ENCODE assay signal across 12 mouse cellular contexts in genomic region chr9:57718408-57718807, GRCm38 (mm10).
DNase-seq lines count a peak whose midpoint lies in the region.
"Had no signal": no experiment of that assay in that cellular context is flagged by ENCODE, and none has a peak within 500 bp of the region (broad histone marks: within the 10 kb centered on the region; RNA-seq: fewer than 3 reads in every experiment).

No protein-coding gene starts in this region.

- peak; percentile 54 for DNase-seq in kidney, adult 11 months
- no peak for DNase-seq in kidney, adult 9 months
- peak; percentile 75 for DNase-seq in brain, adult 2 months (ENCODE audit: low read depth, low spot score)
- DNase-seq in cerebellum, adult 11 months, result peak; percentile 43
- peak; percentile 73 to 76 for DNase-seq in cerebellum, postnatal 25 days
- no peak for DNase-seq in T-cell, adult 2 months (ENCODE audit: low spot score)
- no peak for DNase-seq in thymus, postnatal 25 days
- DNase-seq: embryo, embryonic 11 days; gastrocnemius, postnatal 10 days; kidney, postnatal 25 days; liver, embryonic 13.5 days; midbrain, embryonic 14.5 days had no signal

Comparison
In these comparisons a context has a peak if more than half of its experiments do, and no peak if none do; other contexts are left out.
1. DNase-seq: peak in kidney, adult 11 months (single experiment), brain, adult 2 months (single experiment), cerebellum, adult 11 months (single experiment) and cerebellum, postnatal 25 days (2 of 2); none in kidney, adult 9 months (single experiment), T-cell, adult 2 months (single experiment) and thymus, postnatal 25 days (single experiment).